Mouse (Mus musculus) left cerebral cortex, adult 2 months (tissue): ENCODE results near the gene Hmgn2. TPM values are rescaled to one million over a fixed set of nuclear protein-coding genes. Genes with fewer than 3 reads are reported as not detected.

ENCODE experiments used
- DNase-seq, 2 experiments: peaks; one replicate each; pipeline ENCODE4 v3.0.0; 2021 to 2022; ENCODE audit warnings: low spot score in 2 of 2, mixed read lengths in 1 of 2; ENCODE audit errors: extremely low spot score in 1 of 2
- H3K27ac ChIP-seq: fragments of 200-600 bp; 2 replicates; pipeline ENCODE4 v1.8.1; 2022
- H3K4me3 ChIP-seq: fragments of 200-600 bp; 2 replicates; pipeline ENCODE4 v1.8.1; 2022
- CTCF ChIP-seq: fragments of 200-600 bp; IDR thresholded peaks from 2 replicates; pipeline ENCODE4 v1.8.1; 2022; ENCODE audit warnings: antibody characterized with exemption, mild to moderate bottlenecking, moderate library complexity
- intact Hi-C: fragments of 180-260 bp; cut with DNase I; formaldehyde crosslinking; loops from one replicate; pipeline ENCODE4 v1.15.1; 2025
- total RNA-seq, 2 experiments: library from RNA; stranded (reverse); gene quantifications; 2 replicates each; pipeline ENCODE4 v1.2.3; 2021

Gene Hmgn2
- total RNA-seq, 2 experiments from 2014 or later = 87.8 to 99.8 TPM

- Histone ChIP-seq H3K27ac (no peak overlapping the region), H3K4me3 (no peak overlapping the region)
- intact Hi-C loops = no loop called here
- TF ChIP-seq CTCF = no peak
- peak in 1 of 2 experiments; percentile 20 for DNase-seq
Measured at GRCm38 (mm10) chr4:133970196-133970595, 1.7 kb upstream of the Hmgn2 start.

GRCm38 (mm10) chr4:133969114-133969770 is 792 bp upstream of the Hmgn2 start:
- peak overlapping the region; percentile 92 for H3K27ac ChIP-seq
- no peak overlapping the region for H3K4me3 ChIP-seq
- TF ChIP-seq CTCF = no peak
- peak in 1 of 2 experiments; percentile 17 for DNase-seq
- intact Hi-C loops = loop anchor here (10.0 kb wide), 1 partner anchor 294 kb away; the partner anchor contains the start of gene Pigv

- intact Hi-C loops = loop anchor here (1.0 to 10.0 kb wide), 3 partner anchors 33 to 293 kb away; partner anchors contain the start of genes Dhdds and Pigv
- Histone ChIP-seq H3K27ac (peak overlapping the region; percentile 92), H3K4me3 (peak overlapping the region; percentile 83)
- no peak for TF ChIP-seq CTCF
- DNase-seq = peak; percentile 87 to 90
Measured at GRCm38 (mm10) chr4:133967866-133968149, 642 bp downstream of the Hmgn2 start.

GRCm38 (mm10) chr4:133967138-133967865 is 1.1 kb downstream of the Hmgn2 start:
- peak overlapping the region; percentile 83 for H3K4me3 ChIP-seq
- peak; percentile 98 to 99 for DNase-seq
- intact Hi-C loops = loop anchor here (1.0 to 10.0 kb wide), 3 partner anchors 33 to 293 kb away; partner anchors contain the start of genes Dhdds and Pigv
- TF ChIP-seq CTCF = no peak; the same call in 1 of the 2 replicates
- H3K27ac ChIP-seq = peak overlapping the region; percentile 92

GRCm38 (mm10) chr4:133966271-133966940 is 2.0 kb downstream of the Hmgn2 start:
- no peak for TF ChIP-seq CTCF
- DNase-seq = no peak
- peak overlapping the region; percentile 84 for H3K27ac ChIP-seq
- intact Hi-C loops = loop anchor here (2.0 to 10.0 kb wide), 2 partner anchors 34 to 292 kb away; partner anchors contain the start of genes Dhdds and Pigv
- H3K4me3 ChIP-seq = peak overlapping the region; percentile 83

GRCm38 (mm10) chr4:133962566-133962965 is 5.9 kb downstream of the Hmgn2 start:
- H3K27ac ChIP-seq = no peak overlapping the region
- intact Hi-C loops = loop anchor here (10.0 kb wide), 1 partner anchor 288 kb away; the partner anchor contains the start of gene Pigv
- TF ChIP-seq CTCF = no peak
- no peak overlapping the region for H3K4me3 ChIP-seq
- no peak for DNase-seq

- intact Hi-C loops = no loop called here
- TF ChIP-seq CTCF = no peak
- DNase-seq = no peak
- H3K27ac ChIP-seq = no peak overlapping the region
- H3K4me3 ChIP-seq = no peak overlapping the region
Measured at GRCm38 (mm10) chr4:133958884-133959283, 9.6 kb downstream of the Hmgn2 start.

GRCm38 (mm10) chr4:133956358-133956757 is 12.1 kb downstream of the Hmgn2 start:
- DNase-seq = no peak
- intact Hi-C loops = no loop called here
- Histone ChIP-seq H3K27ac (no peak overlapping the region), H3K4me3 (no peak overlapping the region)
- TF ChIP-seq CTCF = no peak

- TF ChIP-seq CTCF = no peak
- DNase-seq = no peak
- Histone ChIP-seq H3K27ac (no peak overlapping the region), H3K4me3 (no peak overlapping the region)
- intact Hi-C loops = no loop called here
Measured at GRCm38 (mm10) chr4:133946736-133947135, 21.7 kb downstream of the Hmgn2 start.

GRCm38 (mm10) chr4:133943791-133944190 is 24.7 kb downstream of the Hmgn2 start:
- H3K27ac ChIP-seq = no peak overlapping the region
- TF ChIP-seq CTCF = no peak

GRCm38 (mm10) chr4:133942679-133943078 is 25.8 kb downstream of the Hmgn2 start:
- no peak overlapping the region for H3K27ac ChIP-seq
- no peak for DNase-seq
- no peak for TF ChIP-seq CTCF
- H3K4me3 ChIP-seq = no peak overlapping the region
- intact Hi-C loops = loop anchor here (5.0 kb wide), 1 partner anchor 150 kb away; no protein-coding TSS in a partner anchor

More at GRCm38 (mm10) chr4:133943791-133944190, 24.7 kb downstream of the Hmgn2 start:
- DNase-seq = no peak
- H3K4me3 ChIP-seq = no peak overlapping the region
- intact Hi-C loops = loop anchor here (5.0 kb wide), 1 partner anchor 151 kb away; no protein-coding TSS in a partner anchor
